Mouse (Mus musculus): ENCODE measurements around the gene Oas1d.
"Not testable (repeated sequence)": the region's sequence is repeated elsewhere in the genome, so short reads cannot be mapped to it uniquely, and the experiment has no call there.

Oas1d gene

DNA sequence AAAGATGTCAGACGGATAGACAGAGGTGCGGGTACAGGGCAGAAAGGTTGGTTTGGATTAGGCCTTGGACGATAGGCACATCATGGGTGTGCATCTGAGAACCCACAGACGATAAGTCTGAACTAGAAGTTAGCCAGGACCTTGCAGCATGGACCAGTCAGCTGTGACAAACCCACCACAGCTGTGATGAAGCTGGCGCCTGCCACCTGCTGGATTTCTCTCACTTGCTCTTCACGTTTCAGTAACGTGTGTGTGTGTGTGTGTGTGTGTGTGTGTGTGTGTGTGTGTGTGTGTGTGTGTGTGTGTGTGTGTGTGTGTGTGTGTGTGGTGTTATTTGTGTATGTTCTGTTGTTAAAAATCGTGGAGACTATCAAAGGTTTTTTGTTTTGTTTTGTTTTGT is at the start of gene Oas1d:
Oas1d (plus strand) TSS at position 333 of the 400 bp plus-strand sequence.
- not testable (repeated sequence) for DNase-seq

DNA sequence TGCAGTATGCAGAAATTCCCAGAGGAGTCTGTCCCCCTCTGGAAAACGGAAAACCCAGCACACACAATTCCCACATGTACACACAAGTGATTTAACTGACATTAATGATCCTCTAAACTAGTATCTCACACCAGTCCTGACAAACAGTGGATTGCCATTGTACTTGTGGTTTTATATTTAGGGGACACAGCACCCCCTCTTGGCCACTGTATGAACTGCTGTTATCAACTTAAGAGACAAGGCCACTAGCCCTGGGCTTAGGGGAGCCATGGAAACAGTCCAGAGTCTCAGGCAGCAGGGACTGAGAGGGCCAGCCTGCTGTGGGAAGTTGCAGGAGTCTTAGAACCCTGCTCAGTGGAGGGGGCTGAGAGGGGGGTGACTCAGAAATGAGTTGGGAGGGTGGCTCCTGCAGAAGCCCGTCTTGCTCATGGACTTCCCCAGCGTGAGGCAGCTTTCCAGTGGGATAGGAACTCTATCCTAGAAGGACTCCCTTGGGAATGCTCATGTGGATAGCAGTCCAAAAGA is 48.9 kb upstream of the Oas1d start:
- no peak for DNase-seq

DNA sequence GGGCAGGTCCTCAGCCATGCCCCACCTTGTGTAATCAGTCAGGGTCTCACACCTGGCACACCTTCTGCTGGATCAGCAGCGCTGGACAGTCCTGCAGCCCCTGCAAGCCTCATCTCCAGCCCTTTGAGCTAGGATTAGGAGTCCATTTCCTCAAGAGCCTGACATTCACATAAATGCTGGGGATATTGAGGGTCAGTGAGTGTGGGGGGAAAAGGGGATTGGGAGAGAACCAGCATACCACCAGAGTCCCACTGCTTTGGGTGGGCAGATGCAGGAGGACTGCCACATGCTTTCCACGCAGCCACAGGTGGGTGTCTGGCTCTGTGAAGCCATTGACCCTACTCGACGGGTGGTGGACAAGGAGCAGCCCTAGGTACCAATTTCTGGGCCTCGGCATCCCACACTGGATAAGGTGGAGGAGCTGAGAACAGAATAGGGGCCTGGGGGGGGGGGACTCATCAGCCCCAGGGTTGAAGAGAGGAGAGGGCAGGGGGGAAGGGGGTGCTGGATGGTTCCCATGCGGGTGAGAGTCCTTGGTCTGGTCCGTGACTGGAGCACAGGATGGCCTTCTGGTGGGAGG is 44.8 kb upstream of the Oas1d start:
- no peak for DNase-seq

DNA sequence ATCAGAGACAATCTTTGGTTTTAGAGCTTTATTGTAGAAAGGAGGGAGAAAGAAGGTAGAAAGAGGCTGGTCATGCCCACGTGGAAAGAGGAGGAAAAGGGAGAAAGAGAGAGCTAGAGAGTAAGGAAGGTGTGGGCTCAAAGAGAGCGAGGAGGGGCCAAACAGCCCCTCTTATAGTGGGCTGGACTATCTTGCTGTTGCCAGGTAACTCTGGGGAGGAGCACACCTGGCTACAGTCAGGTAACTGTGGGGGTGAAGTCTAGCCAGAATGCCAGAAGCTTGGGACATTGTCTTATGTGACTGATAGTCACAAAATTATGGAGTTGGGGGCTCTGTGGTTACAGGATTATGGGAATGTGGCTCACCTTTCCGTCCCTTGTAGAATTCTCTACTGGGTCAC is 44.3 kb upstream of the Oas1d start:
- DNase-seq: no peak

DNA sequence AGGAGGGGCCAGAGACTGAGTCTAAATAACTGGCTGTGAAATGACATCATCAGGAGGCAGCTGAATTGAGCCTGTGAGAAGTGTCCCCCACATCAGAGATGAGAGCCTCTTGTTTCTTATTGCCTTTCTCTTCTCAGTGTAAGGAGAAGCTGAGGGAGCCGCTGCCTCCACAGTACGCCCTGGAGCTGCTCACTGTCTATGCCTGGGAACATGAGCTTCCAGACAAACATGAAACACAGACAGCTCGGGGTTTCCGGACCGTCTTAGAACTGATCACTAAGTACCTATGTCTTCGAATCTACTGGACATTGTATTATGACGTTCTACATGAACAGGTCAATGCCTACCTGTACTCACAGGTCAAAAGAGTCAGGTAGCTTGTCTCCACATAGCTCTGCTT is 43.6 kb upstream of the Oas1d start:
- DNase-seq: no peak

DNA sequence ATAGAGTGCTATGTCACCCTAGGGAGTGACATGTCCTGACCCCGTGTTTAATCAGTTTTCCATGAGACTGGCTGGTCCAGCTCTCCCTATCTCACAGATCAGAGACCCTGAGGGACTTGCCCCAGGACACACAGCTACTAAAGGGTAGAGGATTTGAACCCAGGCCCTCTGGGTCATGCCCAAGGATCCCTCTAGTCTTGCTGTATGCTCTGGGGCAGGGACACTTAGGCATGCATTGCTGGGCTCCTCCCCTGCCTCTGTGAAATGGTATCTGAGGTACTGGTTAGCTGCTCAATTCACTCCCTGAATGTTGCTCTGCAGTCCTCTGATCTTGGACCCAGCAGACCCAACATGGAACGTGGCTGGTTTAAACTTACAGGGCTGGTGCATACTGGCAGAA is 42.9 kb upstream of the Oas1d start:
- DNase-seq: no peak

DNA sequence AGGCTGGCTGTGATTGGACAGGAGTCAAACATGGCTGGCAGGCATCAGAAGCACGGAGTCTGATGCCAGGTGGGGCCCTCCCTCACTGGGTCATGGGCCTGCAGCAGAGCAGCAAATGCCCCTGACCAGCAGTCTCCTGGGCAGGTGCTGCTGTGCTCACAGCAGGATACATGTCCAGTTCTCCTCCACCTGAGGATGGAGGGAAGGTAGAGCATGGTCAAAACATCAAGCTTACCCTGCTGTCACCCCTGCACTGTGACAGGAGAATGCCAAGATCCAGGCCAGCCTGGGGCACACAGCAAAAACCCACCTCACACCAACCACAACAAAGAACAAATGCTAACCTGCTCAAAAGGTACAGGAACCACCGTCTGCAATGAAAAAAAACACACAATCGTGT is 37.5 kb upstream of the Oas1d start:
- DNase-seq: not testable (repeated sequence)

DNA sequence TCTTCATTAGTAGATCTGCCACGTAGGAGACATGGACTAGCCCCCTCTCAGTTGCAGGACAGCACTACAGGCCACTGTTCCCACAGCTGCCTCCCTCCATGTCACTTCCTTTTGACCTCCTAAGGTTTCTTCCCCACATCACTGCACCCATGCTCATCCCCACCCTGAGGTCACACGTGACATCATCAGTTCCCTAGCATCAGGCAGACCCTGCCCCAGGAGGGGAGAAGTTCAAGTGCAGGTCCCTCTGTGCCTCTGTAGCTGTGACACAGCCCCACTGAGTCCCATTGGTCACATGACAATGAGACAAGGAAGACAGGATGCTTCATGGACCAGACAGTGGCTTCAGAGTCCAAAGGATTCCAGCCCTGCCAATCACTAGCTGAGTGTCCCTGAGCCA is 36.9 kb upstream of the Oas1d start:
- DNase-seq: not testable (repeated sequence)

DNA sequence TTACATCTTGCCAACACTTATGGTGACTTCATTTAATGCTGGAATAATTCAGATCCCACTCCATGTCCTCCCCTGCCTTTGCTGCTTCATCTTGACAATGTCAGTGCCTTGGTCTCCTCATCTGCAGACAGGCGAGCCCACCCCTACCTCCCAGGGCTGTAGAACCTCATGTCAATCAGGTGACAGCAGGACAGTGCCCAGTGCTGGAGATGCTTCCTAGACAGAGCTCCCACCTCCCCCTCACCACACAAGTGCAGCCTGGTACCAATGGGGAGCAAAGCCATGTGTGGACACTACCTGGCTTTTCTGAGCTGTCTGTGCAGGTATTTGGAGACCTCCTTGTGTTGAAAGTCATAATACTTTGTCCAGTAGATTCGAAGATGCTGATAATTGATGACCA is 35.5 kb upstream of the Oas1d start:
- DNase-seq: not testable (repeated sequence)

DNA sequence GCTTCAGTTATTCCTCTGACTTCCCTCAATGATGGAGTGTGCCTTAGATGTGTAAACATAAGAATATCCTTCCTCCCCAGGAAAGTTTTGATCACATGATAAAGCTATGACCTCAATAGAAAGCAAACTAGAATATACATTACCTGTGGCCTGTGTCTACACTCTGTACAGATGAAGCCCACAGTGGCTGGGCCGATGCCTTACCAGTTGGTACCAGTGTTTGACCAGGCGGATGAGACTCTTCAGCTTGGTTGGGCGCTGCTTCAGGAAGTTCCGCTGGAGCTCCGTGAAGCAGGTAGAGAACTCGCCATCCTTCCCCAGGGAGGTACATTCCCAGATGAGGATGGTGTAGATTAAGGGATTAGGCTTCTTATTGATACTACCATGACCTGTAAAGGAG is 32.7 kb upstream of the Oas1d start:
- DNase-seq: not testable (repeated sequence)

DNA sequence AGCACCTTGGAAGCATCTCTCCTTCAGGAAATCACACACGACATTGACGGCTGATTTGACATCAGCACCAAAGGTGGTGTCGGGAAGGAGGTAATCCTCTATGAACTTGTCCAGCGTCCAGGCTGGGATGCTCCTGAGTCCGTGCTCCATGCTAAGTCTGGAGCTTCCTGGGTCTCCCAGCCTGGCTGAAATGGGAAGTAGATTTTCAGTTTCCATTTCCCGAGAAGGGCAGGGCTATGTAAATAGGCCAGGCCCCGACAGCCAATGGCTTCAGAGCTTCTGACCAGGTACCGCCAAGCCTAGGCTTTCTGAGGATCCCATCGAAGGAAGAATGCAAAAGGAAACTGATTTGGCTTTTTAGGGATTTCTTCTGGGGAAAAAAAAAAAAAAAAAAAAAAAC is 26.9 kb upstream of the Oas1d start, which contains the start of gene Oas1g:
Oas1g (minus strand) TSS at position 201 of the 400 bp plus-strand sequence.
- DNase-seq: peak; percentile 18 to 33

DNA sequence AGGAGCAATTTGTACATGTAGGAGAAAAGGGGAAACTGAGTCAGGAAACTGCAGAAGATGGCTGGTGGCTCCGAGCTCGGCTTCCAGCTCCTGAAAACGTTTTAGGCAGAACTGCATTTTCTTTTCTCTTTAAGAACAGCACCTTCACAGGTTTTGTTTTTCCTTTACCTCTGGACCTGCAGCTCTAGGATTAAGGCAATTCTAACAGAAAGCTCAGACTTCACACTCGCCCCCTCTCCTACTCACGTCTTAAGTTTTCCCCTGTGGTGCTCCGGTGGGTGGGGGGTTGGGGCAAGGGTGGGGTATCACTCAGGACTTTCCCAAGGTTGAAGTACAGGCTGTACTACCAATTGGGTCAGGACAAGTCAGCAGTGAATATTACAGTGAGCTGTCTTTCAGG is 26.5 kb upstream of the Oas1d start:
- DNase-seq: no peak

DNA sequence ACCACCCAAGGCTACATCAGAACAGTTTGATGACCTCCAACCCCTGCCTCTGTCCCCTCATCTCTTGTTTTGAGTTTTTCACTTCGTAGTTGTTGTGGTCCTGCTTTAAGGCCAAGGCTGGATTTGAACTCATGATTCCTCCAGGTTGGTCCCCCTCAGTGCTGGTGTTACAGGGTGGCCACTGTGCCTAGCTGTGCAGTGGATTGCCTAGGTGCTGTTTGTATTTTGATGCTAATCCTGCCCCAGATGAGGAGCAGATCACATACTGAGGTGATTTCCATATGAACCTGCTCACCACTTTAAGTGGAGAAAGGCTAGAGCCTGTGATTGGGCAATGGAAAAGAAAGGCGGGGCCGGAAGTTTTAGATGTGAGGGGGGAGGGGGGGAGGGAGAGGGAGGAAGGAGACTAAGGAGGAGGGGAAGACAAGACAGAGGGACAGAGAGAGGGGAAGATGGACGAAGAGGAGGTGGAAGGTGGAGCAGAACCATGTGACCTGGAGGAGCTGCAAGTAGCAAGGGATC is 26.0 kb upstream of the Oas1d start:
- not testable (repeated sequence) for DNase-seq

DNA sequence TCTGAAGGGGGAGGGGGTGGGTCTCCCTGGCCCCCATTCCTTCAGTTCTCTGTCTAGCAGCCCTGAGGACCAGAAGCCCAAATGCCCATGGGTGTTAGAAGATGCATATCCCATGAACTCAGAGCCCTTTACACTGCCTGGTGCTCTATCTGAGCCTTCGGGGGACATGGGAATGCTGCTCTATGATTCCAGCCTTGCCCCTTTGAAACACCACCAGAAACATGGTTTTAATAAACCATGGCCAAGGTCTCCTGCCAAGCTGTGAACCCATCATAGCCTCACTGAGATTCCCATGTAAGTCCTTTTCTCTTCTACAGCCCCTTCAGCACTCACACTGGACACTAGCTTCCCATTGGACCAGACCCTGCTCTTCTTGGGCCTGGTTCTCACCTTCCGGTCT is 24.3 kb upstream of the Oas1d start:
- DNase-seq: no peak

DNA sequence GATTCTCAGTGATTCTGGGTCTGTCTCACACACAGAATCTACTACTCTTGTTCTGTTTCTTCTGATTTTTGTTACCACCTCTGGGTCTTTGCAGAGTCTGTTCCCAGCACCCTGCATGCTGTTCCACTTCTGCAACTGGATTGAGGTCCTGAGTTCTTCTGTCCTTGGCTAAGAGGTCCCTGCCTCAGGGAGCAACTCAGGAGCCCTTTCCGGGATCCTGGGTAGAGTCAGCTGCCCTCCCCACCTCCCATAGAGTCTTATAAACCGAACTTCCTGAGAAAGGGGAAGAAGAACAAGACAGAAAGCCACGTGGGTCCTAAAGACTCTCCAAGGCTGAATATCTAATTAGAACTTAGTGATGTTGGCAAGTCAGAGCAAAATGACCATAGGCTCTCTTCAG is 23.3 kb upstream of the Oas1d start:
- DNase-seq: no peak

DNA sequence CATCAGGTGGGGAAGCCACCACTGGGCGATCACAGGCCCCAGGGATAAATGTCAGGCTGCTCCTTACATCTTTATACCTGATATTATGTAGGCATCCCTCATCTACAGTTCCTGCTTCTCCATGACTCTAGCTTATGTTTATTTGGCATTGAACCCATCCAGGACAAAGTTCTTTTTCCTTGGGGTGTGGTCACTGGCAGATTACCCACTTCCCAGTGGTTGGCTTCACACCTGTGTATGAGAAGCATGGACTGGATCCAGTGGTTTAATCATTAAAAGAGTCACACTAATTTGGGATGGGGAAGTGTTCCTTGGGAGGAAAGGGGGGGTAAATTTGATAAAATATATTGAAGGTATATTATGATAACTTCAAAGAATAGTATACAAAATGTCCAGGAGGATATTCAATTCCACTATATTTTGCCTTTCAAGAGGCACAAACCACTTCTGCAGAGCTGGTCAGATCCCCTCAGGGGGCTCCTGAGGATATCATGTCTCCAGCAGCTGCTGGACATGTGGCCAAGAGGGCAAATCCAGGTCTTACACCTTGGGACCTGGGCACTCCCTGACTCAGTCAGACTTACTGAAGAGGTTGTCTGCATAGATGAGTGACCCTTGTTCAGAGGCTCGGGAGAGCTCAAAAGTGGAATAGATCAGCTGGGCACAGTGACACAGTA is 22.6 kb upstream of the Oas1d start:
- not testable (repeated sequence) for DNase-seq

DNA sequence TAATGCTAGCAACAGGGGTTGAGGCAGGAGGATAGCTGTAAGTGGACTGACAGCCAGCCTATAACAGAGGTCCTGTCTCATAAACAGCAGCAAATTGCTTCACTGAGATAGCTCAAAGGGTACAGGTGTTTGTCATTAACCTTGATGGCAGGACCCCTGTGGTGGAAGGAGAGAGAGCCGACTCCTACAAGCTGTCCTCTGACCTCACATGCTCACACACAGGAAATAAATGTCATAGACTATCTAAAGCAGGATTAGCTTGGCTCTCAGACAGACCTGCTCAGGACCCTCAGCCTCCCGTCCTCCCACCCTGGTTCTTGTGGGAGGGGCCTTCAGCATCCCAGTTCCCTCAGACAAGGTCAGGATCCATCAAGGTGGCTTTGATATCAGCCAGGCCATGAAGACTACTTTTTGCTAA is 22.1 kb upstream of the Oas1d start:
- no peak for DNase-seq

DNA sequence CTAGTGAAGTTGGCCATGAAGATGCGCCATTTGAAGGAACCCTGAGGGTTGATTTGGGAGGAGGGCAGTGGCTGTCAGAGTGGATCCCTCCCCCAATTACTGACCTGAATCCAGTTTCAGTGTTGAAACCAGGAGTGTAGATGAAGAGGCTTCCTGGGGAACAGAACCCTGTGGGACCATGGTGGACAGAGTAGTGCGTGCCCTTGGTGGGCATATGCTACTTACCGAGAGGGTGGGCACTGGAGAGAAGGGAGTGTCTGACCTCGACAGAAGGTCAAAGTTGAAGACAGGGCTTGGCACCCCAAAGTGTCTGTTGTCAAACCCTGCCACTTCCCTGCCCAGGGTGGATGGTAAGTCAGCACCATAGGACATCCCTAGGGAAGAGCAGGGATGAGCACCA is 20.5 kb upstream of the Oas1d start:
- not testable (repeated sequence) for DNase-seq

DNA sequence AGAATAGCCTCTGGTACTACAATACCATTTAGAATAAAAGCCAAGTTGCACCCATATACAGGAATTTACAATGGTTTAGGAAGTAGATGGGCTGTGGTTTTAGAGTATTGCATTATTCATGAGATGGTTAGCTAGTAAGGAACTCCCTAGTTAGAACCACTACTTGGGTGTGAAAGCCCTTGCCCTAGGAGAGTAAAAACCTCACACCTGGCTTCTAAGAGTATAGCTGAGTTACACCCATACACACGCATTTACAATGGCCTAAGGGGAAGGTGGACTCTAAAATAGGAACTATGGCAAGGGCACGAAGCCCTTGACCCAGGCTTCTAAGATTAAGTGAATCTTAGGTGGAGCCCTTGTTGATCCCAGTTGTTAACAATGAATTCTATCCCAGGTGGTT is 19.6 kb upstream of the Oas1d start:
- DNase-seq: not testable (repeated sequence)

DNA sequence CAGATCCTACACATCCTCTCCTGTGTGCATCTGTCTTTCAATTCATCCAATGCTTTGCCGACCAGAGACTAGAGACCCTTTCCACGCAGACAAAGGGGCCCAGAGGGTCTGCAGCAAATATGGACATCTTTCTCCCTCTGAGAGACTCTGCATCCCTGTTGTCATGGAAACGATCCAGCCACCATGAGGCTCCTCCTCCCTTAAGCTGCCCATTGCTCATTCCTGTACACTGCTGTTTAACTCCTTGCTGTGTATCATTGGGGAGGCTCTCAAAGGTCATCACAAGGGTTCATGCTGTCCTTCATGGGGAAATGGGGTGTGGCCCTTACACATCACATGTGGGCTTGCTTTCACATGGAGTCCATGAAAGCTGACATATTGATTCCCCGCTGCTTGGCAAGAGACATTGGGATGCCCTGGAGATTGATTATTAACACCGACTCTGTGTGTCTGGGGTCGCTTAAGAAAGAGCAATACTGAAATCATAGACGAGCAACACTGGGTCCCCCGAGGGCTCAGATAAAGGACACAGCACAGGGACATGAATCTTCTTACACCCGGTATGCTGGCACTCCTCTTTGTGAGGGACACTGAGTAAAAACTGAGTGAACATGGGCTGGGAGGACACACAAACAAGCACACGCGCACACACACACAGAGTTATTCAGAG is 19.0 kb upstream of the Oas1d start:
- no peak for DNase-seq

DNA sequence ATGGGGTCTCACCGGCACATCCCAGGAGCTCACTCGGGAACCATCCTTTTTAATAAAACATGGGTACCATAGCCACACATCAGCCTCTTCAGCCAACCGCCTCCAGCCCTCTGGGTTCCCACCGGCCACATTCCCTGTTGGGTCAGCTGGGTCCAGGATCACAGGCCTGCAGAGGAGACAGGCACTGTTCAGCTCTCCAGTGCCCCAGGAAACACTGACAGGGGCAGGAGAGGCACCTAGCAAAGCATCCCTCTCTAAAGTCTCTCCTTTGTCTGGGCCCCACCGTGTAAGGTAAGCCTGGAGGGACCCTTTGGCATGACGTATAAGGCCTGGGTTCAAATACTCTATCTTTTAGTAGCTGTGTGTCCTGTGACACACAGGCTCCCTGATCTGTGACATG is 16.0 kb upstream of the Oas1d start:
- no peak for DNase-seq

DNA sequence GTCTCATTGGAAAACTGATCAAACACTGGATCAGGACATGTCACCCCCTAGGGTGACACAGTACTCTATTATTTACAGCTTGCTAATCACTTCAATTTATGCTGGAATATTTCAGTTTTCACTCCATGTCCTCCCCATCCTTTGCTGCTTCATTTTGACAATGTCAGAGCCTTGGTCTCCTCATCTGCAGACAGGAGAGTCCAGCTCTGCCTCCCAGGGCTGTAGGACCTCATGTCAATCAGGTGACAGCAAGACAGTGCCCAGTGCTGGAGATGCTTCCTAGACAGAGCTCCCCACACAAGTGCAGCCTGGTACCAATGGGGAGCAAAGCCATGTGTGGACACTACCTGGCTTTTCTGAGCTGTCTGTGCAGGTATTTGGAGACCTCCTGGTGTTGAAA is 15.6 kb upstream of the Oas1d start:
- DNase-seq: no peak

DNA sequence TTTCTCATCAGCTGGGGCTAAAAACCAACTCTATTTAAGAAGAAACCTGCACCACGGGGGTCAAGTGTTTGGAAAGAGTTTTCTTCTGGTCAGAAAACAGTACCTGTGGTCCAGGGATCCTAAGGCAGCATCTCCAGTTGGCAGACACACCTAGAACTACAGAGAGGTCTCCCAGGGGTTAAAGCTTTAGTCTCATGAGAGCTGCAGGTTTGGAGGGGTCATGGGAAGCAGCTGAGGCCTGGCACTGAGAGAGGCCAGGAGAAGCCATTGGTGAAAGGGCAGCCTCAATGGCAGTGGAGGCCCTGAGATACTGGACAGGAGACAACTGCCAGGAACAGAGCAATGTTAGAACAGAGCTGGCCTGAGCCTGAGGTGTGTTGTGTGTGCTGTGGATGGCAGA is 13.7 kb upstream of the Oas1d start:
- DNase-seq: no peak

DNA sequence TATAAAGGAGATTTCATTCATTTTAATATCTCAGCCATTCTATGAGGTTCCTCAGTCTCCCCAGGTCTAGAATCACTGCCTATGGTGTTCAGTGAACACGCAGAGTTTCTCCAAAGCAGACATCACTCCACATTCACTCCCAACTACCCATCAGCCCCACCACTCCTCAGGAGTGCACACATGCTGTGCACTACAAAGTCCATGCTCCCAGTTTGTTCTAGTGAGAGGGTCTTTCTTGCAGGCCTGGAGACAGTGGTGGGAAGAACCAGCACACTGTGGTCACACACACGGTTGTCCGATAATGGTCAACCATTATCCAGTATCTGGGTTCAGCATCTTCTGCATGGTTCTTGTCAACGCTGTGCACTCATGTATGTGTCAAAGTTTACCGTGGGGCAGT is 12.3 kb upstream of the Oas1d start:
- DNase-seq: no peak
